Mouse (Mus musculus): ENCODE data around the gene Timm50. TPM values are rescaled to one million over a fixed set of nuclear protein-coding genes. Genes with fewer than 3 reads are reported as not detected.
A peak's percentile ranks its signal among the peaks of the same experiment; 100 is the strongest.

The Timm50 gene
- total and polyA plus RNA-seq, 3 experiments: 86.3 to 145 (median 126) TPM

- H3K4me2 ChIP-seq (ENCODE audit: insufficient read depth, low read depth, poor library complexity, severe bottlenecking): peak within 1 kb of the TSS; percentile 54; the same call in 1 of the 2 replicates
Measured at GRCm38 (mm10) chr7:28301616-28302433, 10.0 kb downstream of the Timm50 start, which contains the start of gene Dll3. TSS of gene Dll3 (minus strand) at chr7:28302238.

GRCm38 (mm10) chr7:28298837-28299625 is 12.8 kb downstream of the Timm50 start:
- Histone ChIP-seq H3K79me2 (replicated peaks; ENCODE audit: control insufficient read depth, extremely low read depth, insufficient read depth, poor library complexity, severe bottlenecking) (no peaks in the 10 kb centered on the region), H3K27me3 (replicated peaks) (no peaks in the 10 kb centered on the region), H3K36me3 (replicated peaks in 1 of 2; ENCODE audit: control insufficient read depth in 1 of 2, insufficient read depth in 1 of 2, low read length in 1 of 2) (peaks cover 0 to 5% of the 10 kb centered on the region in 2 experiments), H3K4me2 (ENCODE audit: insufficient read depth, low read depth, poor library complexity, severe bottlenecking) (no peak overlapping the region), H3K9me3 (replicated peaks; ENCODE audit: low read length) (no peaks in the 10 kb centered on the region), H3K4me1 (ENCODE audit: control insufficient read depth in 1 of 2, insufficient read depth in 2 of 2) (peaks cover 10 to 23% of the 10 kb centered on the region in 2 experiments), H3K4me3 (replicated peaks in 1 of 3; ENCODE audit: low read depth in 2 of 3, low read length in 2 of 3, poor library complexity in 1 of 3) (no peak overlapping the region), H3K27ac (ENCODE audit: insufficient read depth, low read depth) (no peak overlapping the region), H3K9ac (ENCODE audit: insufficient read depth, low read depth) (no peak overlapping the region)
- in situ Hi-C loops (cut with MboI; ENCODE audit: low pct_ligation_motif_present, low pct_unique_long_range_greater_than_20kb, low sequenced_read_pairs): no loop called here
- dilution Hi-C loops (cut with MboI; ENCODE audit: extremely low pct_ligation_motif_present, extremely low pct_unique_long_range_greater_than_20kb, low sequenced_read_pairs): no loop called here
- DNase-seq (ENCODE audit: extremely low read depth): peak; percentile 67
- TF ChIP-seq JUN (IDR thresholded peaks at IDR 0.05; ENCODE audit: insufficient read depth, low read depth, low read length) (no peak), MAX (IDR thresholded peaks at IDR 0.05; ENCODE audit: low read length) (peak; percentile 61; the same call in 1 of the 2 replicates), PAX5 (IDR thresholded peaks at IDR 0.05; ENCODE audit: low read length) (no peak), GABPA (IDR thresholded peaks at IDR 0.05; ENCODE audit: insufficient replicate concordance, low read depth, low read length) (no peak), SMC3 (IDR thresholded peaks at IDR 0.05; ENCODE audit: low read depth, low read length) (peak; percentile 49), RAD21 (IDR thresholded peaks at IDR 0.05; ENCODE audit: low read depth, low read length) (peak; percentile 75), TCF12 (IDR thresholded peaks at IDR 0.05; ENCODE audit: low read depth, low read length) (no peak), SIN3A (IDR thresholded peaks at IDR 0.05; ENCODE audit: low read length) (no peak), BHLHE40 (IDR thresholded peaks at IDR 0.05; ENCODE audit: low read depth, low read length) (peak; percentile 83), NELFE (IDR thresholded peaks at IDR 0.05; ENCODE audit: low read depth, low read length) (no peak), HCFC1 (IDR thresholded peaks at IDR 0.05; ENCODE audit: low read depth, low read length) (no peak), ZKSCAN1 (IDR thresholded peaks at IDR 0.05; ENCODE audit: borderline replicate concordance, low read depth, low read length) (no peak), UBTF (IDR thresholded peaks at IDR 0.05; ENCODE audit: low read depth, low read length) (no peak)

More at GRCm38 (mm10) chr7:28301616-28302433, 10.0 kb downstream of the Timm50 start, which contains the start of gene Dll3:
- Histone ChIP-seq H3K79me2 (replicated peaks; ENCODE audit: control insufficient read depth, extremely low read depth, insufficient read depth, poor library complexity, severe bottlenecking) (no peaks in the 10 kb centered on the region), H3K9ac (ENCODE audit: insufficient read depth, low read depth) (no peak within 1 kb of the TSS), H3K4me3 (replicated peaks in 1 of 3; ENCODE audit: low read depth in 2 of 3, low read length in 2 of 3, poor library complexity in 1 of 3) (no peak within 1 kb of the TSS), H3K9me3 (replicated peaks; ENCODE audit: low read length) (no peaks in the 10 kb centered on the region), H3K27ac (ENCODE audit: insufficient read depth, low read depth) (no peak within 1 kb of the TSS), H3K27me3 (replicated peaks) (no peaks in the 10 kb centered on the region), H3K36me3 (replicated peaks in 1 of 2; ENCODE audit: control insufficient read depth in 1 of 2, insufficient read depth in 1 of 2, low read length in 1 of 2) (peaks cover 17 to 31% of the 10 kb centered on the region in 2 experiments), H3K4me1 (ENCODE audit: control insufficient read depth in 1 of 2, insufficient read depth in 2 of 2) (peaks cover 10 to 21% of the 10 kb centered on the region in 2 experiments)
- TF ChIP-seq MXI1 (IDR thresholded peaks at IDR 0.05; ENCODE audit: low read depth, low read length) (0 out of 2 replicates have a peak, but pooled peaks have one; percentile 29), CTCF (conservative IDR thresholded peaks at IDR 0.05 in 1 of 2, IDR thresholded peaks at IDR 0.05 in 1 of 2; ENCODE audit: low read depth in 2 of 2, low read length in 2 of 2) (peak in 1 of 2 experiments; percentile 68; a peak in 2 of 4 replicates), UBTF (IDR thresholded peaks at IDR 0.05; ENCODE audit: low read depth, low read length) (no peak), GABPA (IDR thresholded peaks at IDR 0.05; ENCODE audit: insufficient replicate concordance, low read depth, low read length) (no peak), MAFK (IDR thresholded peaks at IDR 0.05; ENCODE audit: insufficient replicate concordance, low read length) (no peak), ELF1 (IDR thresholded peaks at IDR 0.05; ENCODE audit: low read depth, low read length) (peak; percentile 37; the same call in 1 of the 2 replicates), USF1 (IDR thresholded peaks at IDR 0.05; ENCODE audit: low read depth, low read length) (no peak), BHLHE40 (IDR thresholded peaks at IDR 0.05; ENCODE audit: low read depth, low read length) (peak; percentile 47), KAT2A (IDR thresholded peaks at IDR 0.05; ENCODE audit: insufficient replicate concordance, low read length) (no peak), ZKSCAN1 (IDR thresholded peaks at IDR 0.05; ENCODE audit: borderline replicate concordance, low read depth, low read length) (no peak), SMC3 (IDR thresholded peaks at IDR 0.05; ENCODE audit: low read depth, low read length) (peak; percentile 53), POLR2A (IDR thresholded peaks at IDR 0.05; ENCODE audit: low read depth, low read length) (no peak), POLR2AphosphoS2 (IDR thresholded peaks at IDR 0.05; ENCODE audit: low read depth, low read length) (no peak), ZNF384 (IDR thresholded peaks at IDR 0.05; ENCODE audit: low read depth, low read length) (no peak), CHD1 (IDR thresholded peaks at IDR 0.05; ENCODE audit: low read depth, low read length) (no peak), MEF2A (IDR thresholded peaks at IDR 0.05; ENCODE audit: borderline replicate concordance, low read depth, low read length) (peak; percentile 39; the same call in 1 of the 2 replicates), USF2 (conservative IDR thresholded peaks at IDR 0.05; ENCODE audit: low read depth, low read length) (no peak), RAD21 (IDR thresholded peaks at IDR 0.05; ENCODE audit: low read depth, low read length) (peak; percentile 53), JUN (IDR thresholded peaks at IDR 0.05; ENCODE audit: insufficient read depth, low read depth, low read length) (no peak), ZMIZ1 (IDR thresholded peaks at IDR 0.05; ENCODE audit: low read depth, low read length) (no peak), ETS1 (conservative IDR thresholded peaks at IDR 0.05; ENCODE audit: low read depth, low read length) (peak; percentile 43), ZC3H11A (IDR thresholded peaks at IDR 0.05; ENCODE audit: low read depth, low read length) (no peak), RCOR1 (conservative IDR thresholded peaks at IDR 0.05; ENCODE audit: low read depth, low read length) (no peak), HCFC1 (IDR thresholded peaks at IDR 0.05; ENCODE audit: low read depth, low read length) (no peak), JUND (conservative IDR thresholded peaks at IDR 0.05; ENCODE audit: low read depth, low read length) (no peak), MAZ (IDR thresholded peaks at IDR 0.05; ENCODE audit: low read depth, low read length) (peak; percentile 65; the same call in 1 of the 2 replicates), NELFE (IDR thresholded peaks at IDR 0.05; ENCODE audit: low read depth, low read length) (no peak), SIN3A (IDR thresholded peaks at IDR 0.05; ENCODE audit: low read length) (peak; percentile 61; the same call in 1 of the 2 replicates), EP300 (IDR thresholded peaks at IDR 0.05; ENCODE audit: low read length) (peak; percentile 41; the same call in 1 of the 2 replicates), MYC (IDR thresholded peaks at IDR 0.05; ENCODE audit: low read depth, low read length) (no peak), CHD2 (IDR thresholded peaks at IDR 0.05; ENCODE audit: low read length) (peak; percentile 76), E2F4 (IDR thresholded peaks at IDR 0.05; ENCODE audit: insufficient replicate concordance, low read depth, low read length) (no peak), MAX (IDR thresholded peaks at IDR 0.05; ENCODE audit: low read length) (peak; percentile 33; the same call in 1 of the 2 replicates), TCF12 (IDR thresholded peaks at IDR 0.05; ENCODE audit: low read depth, low read length) (peak; percentile 78), TBP (conservative IDR thresholded peaks at IDR 0.05; ENCODE audit: low read depth, low read length) (no peak), PAX5 (IDR thresholded peaks at IDR 0.05; ENCODE audit: low read length) (no peak), NRF1 (IDR thresholded peaks at IDR 0.05; ENCODE audit: low read depth, low read length) (peak; percentile 53; the same call in 1 of the 2 replicates), IRF4 (IDR thresholded peaks at IDR 0.05; ENCODE audit: low read depth, low read length) (peak; percentile 59)
- in situ Hi-C loops (cut with MboI; ENCODE audit: low pct_ligation_motif_present, low pct_unique_long_range_greater_than_20kb, low sequenced_read_pairs): no loop called here
- peak; percentile 46 for DNase-seq (ENCODE audit: extremely low read depth)
- dilution Hi-C loops (cut with MboI; ENCODE audit: extremely low pct_ligation_motif_present, extremely low pct_unique_long_range_greater_than_20kb, low sequenced_read_pairs): no loop called here

All from CH12.LX (cell line).